12 mouse cellular contexts compared by ENCODE assay signal in the genomic region with DNA sequence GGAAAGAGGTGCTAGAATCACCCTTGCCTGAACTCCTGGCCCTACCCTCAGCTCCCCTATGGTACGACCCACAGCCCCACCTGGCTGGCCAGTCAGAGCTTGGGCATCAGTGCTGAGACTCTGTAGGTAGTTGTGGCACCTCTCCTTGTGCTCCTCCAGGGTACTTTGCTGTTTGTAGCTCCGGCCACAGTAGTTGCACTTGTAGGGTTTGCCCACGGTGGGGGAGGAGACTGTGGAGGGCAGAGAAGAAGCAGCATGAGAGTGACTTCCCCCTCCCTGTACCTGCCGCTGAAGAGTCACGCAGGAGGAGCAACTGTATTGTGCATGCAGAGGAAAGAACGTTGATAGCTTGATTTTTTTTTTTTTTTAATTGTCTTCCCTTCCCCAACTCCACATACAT. TPM values are rescaled to one million over a fixed set of nuclear protein-coding genes. Genes with fewer than 3 reads are reported as not detected.
DNase-seq lines count a peak whose midpoint lies in the region; ATAC-seq and TF ChIP-seq lines count a peak whose summit lies in the region.
"Had no signal": no experiment of that assay in that cellular context is flagged by ENCODE, and none has a peak within 500 bp of the region (broad histone marks: within the 10 kb centered on the region; RNA-seq: fewer than 3 reads in every experiment).

No protein-coding gene starts in this region.

- no peaks in the 10 kb centered on the region; the same call in 1 of the 2 replicates for H3K27me3 ChIP-seq in heart, embryonic 15.5 days
- H3K27me3 ChIP-seq in hindbrain, embryonic 13.5 days, result no peaks in the 10 kb centered on the region
- no peaks in the 10 kb centered on the region for H3K27me3 ChIP-seq in neural tube, embryonic 15.5 days (replicated peaks)
- H3K27me3 ChIP-seq in lung, postnatal 0 days (replicated peaks; ENCODE audit: insufficient read depth, low read length), result no peaks in the 10 kb centered on the region
- H3K27me3 ChIP-seq: limb, embryonic 12.5 days had no signal

- no peak for TF ChIP-seq EP300 in lung, postnatal 0 days (IDR thresholded peaks at IDR 0.05)

- no peak for TF ChIP-seq CTCF in lung, postnatal 0 days (IDR thresholded peaks at IDR 0.05)

- 51% methylated on average over 6 of the region's 6 CpGs for WGBS in heart, embryonic 15.5 days
- 54% methylated on average over 6 of the region's 6 CpGs for WGBS in hindbrain, embryonic 13.5 days
- WGBS in neural tube, embryonic 15.5 days, result 45% methylated on average over 6 of the region's 6 CpGs
- 58% methylated on average over 6 of the region's 6 CpGs for WGBS in lung, postnatal 0 days

- no peak overlapping the region for H3K4me3 ChIP-seq in heart, embryonic 15.5 days
- no peak overlapping the region for H3K4me3 ChIP-seq in hindbrain, embryonic 13.5 days
- H3K4me3 ChIP-seq in neural tube, embryonic 15.5 days (replicated peaks), result no peak overlapping the region
- no peak overlapping the region for H3K4me3 ChIP-seq in lung, postnatal 0 days (ENCODE audit: low read depth, low read length)
- H3K4me3 ChIP-seq: gastrocnemius, adult 2 months; limb, embryonic 12.5 days had no signal

- no peak for DNase-seq in heart, adult 8-10 months (ENCODE audit: low spot score)
- DNase-seq in lung, postnatal 0 days (ENCODE audit: low spot score), result no peak
- DNase-seq in urinary bladder, postnatal 25 days (ENCODE audit: low spot score), result no peak
- no peak for DNase-seq in adrenal gland, adult 8-10 months
- DNase-seq: gastrocnemius, adult 2 months; kidney, postnatal 25 days had no signal

- peaks cover 4% of the 10 kb centered on the region; the same call in 1 of the 2 replicates for H3K4me1 ChIP-seq in heart, embryonic 15.5 days (replicated peaks)
- peaks cover 9% of the 10 kb centered on the region for H3K4me1 ChIP-seq in hindbrain, embryonic 13.5 days (replicated peaks)
- peaks cover 5% of the 10 kb centered on the region; the same call in 1 of the 2 replicates for H3K4me1 ChIP-seq in neural tube, embryonic 15.5 days
- no peaks in the 10 kb centered on the region for H3K4me1 ChIP-seq in lung, postnatal 0 days (ENCODE audit: insufficient read depth, low read depth, low read length)
- H3K4me1 ChIP-seq: limb, embryonic 12.5 days had no signal

- H3K9me3 ChIP-seq in heart, embryonic 15.5 days (replicated peaks), result no peaks in the 10 kb centered on the region
- no peaks in the 10 kb centered on the region for H3K9me3 ChIP-seq in hindbrain, embryonic 13.5 days
- no peaks in the 10 kb centered on the region for H3K9me3 ChIP-seq in neural tube, embryonic 15.5 days (replicated peaks)
- H3K9me3 ChIP-seq in lung, postnatal 0 days (ENCODE audit: low read length), result no peaks in the 10 kb centered on the region
- H3K9me3 ChIP-seq: G1E; limb, embryonic 12.5 days had no signal

- H3K36me3 ChIP-seq in heart, embryonic 15.5 days, result no peaks in the 10 kb centered on the region; the same call in 1 of the 2 replicates
- H3K36me3 ChIP-seq in hindbrain, embryonic 13.5 days, result peaks cover 82% of the 10 kb centered on the region
- H3K36me3 ChIP-seq in neural tube, embryonic 15.5 days, result peaks cover 81% of the 10 kb centered on the region
- no peaks in the 10 kb centered on the region for H3K36me3 ChIP-seq in lung, postnatal 0 days (ENCODE audit: insufficient read depth, low read length)

- peak overlapping the region; percentile 30; the same call in 1 of the 2 replicates for H3K4me2 ChIP-seq in heart, embryonic 15.5 days
- H3K4me2 ChIP-seq in hindbrain, embryonic 13.5 days, result peak overlapping the region; percentile 33
- peak overlapping the region; percentile 35; the same call in 1 of the 2 replicates for H3K4me2 ChIP-seq in neural tube, embryonic 15.5 days
- no peak overlapping the region for H3K4me2 ChIP-seq in lung, postnatal 0 days (replicated peaks; ENCODE audit: low read depth, low read length)
- H3K4me2 ChIP-seq: limb, embryonic 12.5 days had no signal

- no peak for ATAC-seq in heart, embryonic 15.5 days (replicated peaks; ENCODE audit: insufficient number of reproducible peaks, insufficient read depth, low FRiP score, low read depth)
- peak; percentile 44 for ATAC-seq in CD4-positive, CD25-positive, alpha-beta regulatory T cell, adult 4 months
- ATAC-seq in hindbrain, embryonic 13.5 days (ENCODE audit: low FRiP score), result no peak
- ATAC-seq in neural tube, embryonic 15.5 days (ENCODE audit: low FRiP score), result no peak
- ATAC-seq in lung, postnatal 0 days, result no peak

- no peak overlapping the region for H3K9ac ChIP-seq in heart, embryonic 15.5 days
- H3K9ac ChIP-seq in hindbrain, embryonic 13.5 days, result no peak overlapping the region
- no peak overlapping the region for H3K9ac ChIP-seq in neural tube, embryonic 15.5 days (replicated peaks)
- H3K9ac ChIP-seq in lung, postnatal 0 days (replicated peaks; ENCODE audit: low read depth), result no peak overlapping the region
- H3K9ac ChIP-seq: limb, embryonic 12.5 days had no signal

- H3K27ac ChIP-seq in heart, embryonic 15.5 days, result no peak overlapping the region
- no peak overlapping the region for H3K27ac ChIP-seq in hindbrain, embryonic 13.5 days
- H3K27ac ChIP-seq in neural tube, embryonic 15.5 days (replicated peaks), result no peak overlapping the region
- H3K27ac ChIP-seq in lung, postnatal 0 days (ENCODE audit: low read length), result no peak overlapping the region
- H3K27ac ChIP-seq: gastrocnemius, adult 2 months; limb, embryonic 12.5 days had no signal

RNA-seq across cellular contexts. Expression of gene Ikzf4, which starts 9.2 kb away (rescaled TPM):
- polyA plus RNA-seq in heart, embryonic 15.5 days (2015; fragmentation: Nextera tagmentation; extraction: Ambion mirVana), result 1.3 and 1.4 TPM in 2 replicates
- total RNA-seq in heart, adult 8-10 months (2022), result 1 to 10 TPM in 1 of 4 experiments, under 1 TPM in 3; 0.49 to 2.3 (median 0.55) TPM
- 100 to 1,000 TPM; 102 to 158 TPM for polyA plus RNA-seq in CD4-positive, CD25-positive, alpha-beta regulatory T cell, adult 4 months (2017; shearing (Covaris generic))
- polyA plus RNA-seq in hindbrain, embryonic 13.5 days (2015; fragmentation: Nextera tagmentation; extraction: Ambion mirVana), result 14.6 and 15.2 TPM in 2 replicates
- polyA plus RNA-seq in neural tube, embryonic 15.5 days (2015; fragmentation: Nextera tagmentation; extraction: Ambion mirVana), result 15.2 and 17.0 TPM in 2 replicates
- polyA plus RNA-seq in lung, postnatal 0 days (2015; fragmentation: Nextera tagmentation; extraction: Ambion mirVana), result 1.3 and 1.5 TPM in 2 replicates
- 10 to 100 TPM in 1 of 4 experiments, 1 to 10 TPM in 3; 1.6 to 10.8 (median 3.7) TPM for total RNA-seq in adrenal gland, adult 8-10 months (2022)

RNA-seq across cellular contexts. Expression of gene Rps26, which starts 10.0 kb away (rescaled TPM):
- 359 and 409 TPM in 2 replicates for polyA plus RNA-seq in heart, embryonic 15.5 days (2015; fragmentation: Nextera tagmentation; extraction: Ambion mirVana)
- 100 to 1,000 TPM; 142 to 284 (median 234) TPM for total RNA-seq in heart, adult 8-10 months (2022)
- 1,000 to 10,000 TPM; 1,420 to 1,755 TPM for polyA plus RNA-seq in CD4-positive, CD25-positive, alpha-beta regulatory T cell, adult 4 months (2017; shearing (Covaris generic))
- polyA plus RNA-seq in hindbrain, embryonic 13.5 days (2015; fragmentation: Nextera tagmentation; extraction: Ambion mirVana), result 482 and 485 TPM in 2 replicates
- 381 and 453 TPM in 2 replicates for polyA plus RNA-seq in neural tube, embryonic 15.5 days (2015; fragmentation: Nextera tagmentation; extraction: Ambion mirVana)
- polyA plus RNA-seq in lung, postnatal 0 days (2015; fragmentation: Nextera tagmentation; extraction: Ambion mirVana), result 459 and 465 TPM in 2 replicates
- 100 to 1,000 TPM; 401 to 777 (median 537) TPM for total RNA-seq in adrenal gland, adult 8-10 months (2022)

RNA-seq across cellular contexts. Expression of gene Suox, which starts 37.3 kb away (rescaled TPM):
- 11.1 and 14.4 TPM in 2 replicates for polyA plus RNA-seq in heart, embryonic 15.5 days (2015; fragmentation: Nextera tagmentation; extraction: Ambion mirVana)
- total RNA-seq in heart, adult 8-10 months (2022), result 10 to 100 TPM; 23.1 to 28.7 (median 25.9) TPM
- polyA plus RNA-seq in CD4-positive, CD25-positive, alpha-beta regulatory T cell, adult 4 months (2017; shearing (Covaris generic)), result 10 to 100 TPM; 25.7 to 44.3 TPM
- 14.4 and 14.6 TPM in 2 replicates for polyA plus RNA-seq in hindbrain, embryonic 13.5 days (2015; fragmentation: Nextera tagmentation; extraction: Ambion mirVana)
- 15.7 and 17.0 TPM in 2 replicates for polyA plus RNA-seq in neural tube, embryonic 15.5 days (2015; fragmentation: Nextera tagmentation; extraction: Ambion mirVana)
- 12.3 and 12.6 TPM in 2 replicates for polyA plus RNA-seq in lung, postnatal 0 days (2015; fragmentation: Nextera tagmentation; extraction: Ambion mirVana)
- total RNA-seq in adrenal gland, adult 8-10 months (2022), result 10 to 100 TPM; 28.7 to 35.1 (median 31.4) TPM

RNA-seq across cellular contexts. Expression of gene Erbb3, which starts 47.1 kb away (rescaled TPM):
- polyA plus RNA-seq in heart, embryonic 15.5 days (2015; fragmentation: Nextera tagmentation; extraction: Ambion mirVana), result 3.4 and 5.0 TPM in 2 replicates
- total RNA-seq in heart, adult 8-10 months (2022), result 1 to 10 TPM; 6.9 to 8.5 (median 7.9) TPM
- polyA plus RNA-seq in CD4-positive, CD25-positive, alpha-beta regulatory T cell, adult 4 months (2017; shearing (Covaris generic)), result 1 to 10 TPM; 6.6 to 9.3 TPM
- 3.0 and 3.5 TPM in 2 replicates for polyA plus RNA-seq in hindbrain, embryonic 13.5 days (2015; fragmentation: Nextera tagmentation; extraction: Ambion mirVana)
- polyA plus RNA-seq in neural tube, embryonic 15.5 days (2015; fragmentation: Nextera tagmentation; extraction: Ambion mirVana), result 3.1 and 6.6 TPM in 2 replicates
- 21.4 and 22.6 TPM in 2 replicates for polyA plus RNA-seq in lung, postnatal 0 days (2015; fragmentation: Nextera tagmentation; extraction: Ambion mirVana)
- total RNA-seq in adrenal gland, adult 8-10 months (2022), result 1 to 10 TPM; 2.5 to 5.8 (median 4.6) TPM

RNA-seq across cellular contexts. Expression of gene Rab5b, which starts 59.5 kb away (rescaled TPM):
- 61.0 and 67.8 TPM in 2 replicates for polyA plus RNA-seq in heart, embryonic 15.5 days (2015; fragmentation: Nextera tagmentation; extraction: Ambion mirVana)
- 10 to 100 TPM; 84.0 to 87.9 (median 85.0) TPM for total RNA-seq in heart, adult 8-10 months (2022)
- 100 to 1,000 TPM in 1 of 2 experiments, 10 to 100 TPM in 1; 69.1 to 111 TPM for polyA plus RNA-seq in CD4-positive, CD25-positive, alpha-beta regulatory T cell, adult 4 months (2017; shearing (Covaris generic))
- 99.1 and 101 TPM in 2 replicates for polyA plus RNA-seq in hindbrain, embryonic 13.5 days (2015; fragmentation: Nextera tagmentation; extraction: Ambion mirVana)
- polyA plus RNA-seq in neural tube, embryonic 15.5 days (2015; fragmentation: Nextera tagmentation; extraction: Ambion mirVana), result 103 and 108 TPM in 2 replicates
- polyA plus RNA-seq in lung, postnatal 0 days (2015; fragmentation: Nextera tagmentation; extraction: Ambion mirVana), result 69.1 and 71.8 TPM in 2 replicates
- total RNA-seq in adrenal gland, adult 8-10 months (2022), result 100 to 1,000 TPM; 126 to 149 (median 145) TPM
